Mouse (Mus musculus): ENCODE measurements around the gene C530008M17Rik. TPM values are rescaled to one million over a fixed set of nuclear protein-coding genes. Genes with fewer than 3 reads are reported as not detected.

C530008M17Rik gene
- total and polyA plus RNA-seq, 3 experiments: 0.04 to 0.44 TPM; not detected in 1

- H3K4me3 ChIP-seq (replicated peaks in 1 of 3; ENCODE audit: low read depth in 2 of 3, low read length in 2 of 3, poor library complexity in 1 of 3): no peak overlapping the region
- no peaks in the 10 kb centered on the region for H3K79me2 ChIP-seq (replicated peaks; ENCODE audit: control insufficient read depth, extremely low read depth, insufficient read depth, poor library complexity, severe bottlenecking)
- H3K9me3 ChIP-seq (replicated peaks; ENCODE audit: low read length): no peaks in the 10 kb centered on the region
- H3K4me1 ChIP-seq (ENCODE audit: control insufficient read depth in 1 of 2, insufficient read depth in 2 of 2): peaks cover 0 to 8% of the 10 kb centered on the region in 2 experiments; a peak in 2 of 4 replicates
- no peak overlapping the region for H3K9ac ChIP-seq (ENCODE audit: insufficient read depth, low read depth)
- no peaks in the 10 kb centered on the region for H3K36me3 ChIP-seq (replicated peaks in 1 of 2; ENCODE audit: control insufficient read depth in 1 of 2, insufficient read depth in 1 of 2, low read length in 1 of 2)
- in situ Hi-C loops (cut with MboI; ENCODE audit: low pct_ligation_motif_present, low pct_unique_long_range_greater_than_20kb, low sequenced_read_pairs) (no loop called here), dilution Hi-C loops (cut with MboI; ENCODE audit: extremely low pct_ligation_motif_present, extremely low pct_unique_long_range_greater_than_20kb, low sequenced_read_pairs) (no loop called here)
- no peak overlapping the region for H3K27ac ChIP-seq (ENCODE audit: insufficient read depth, low read depth)
- no peak for DNase-seq (ENCODE audit: extremely low read depth)
- TF ChIP-seq HCFC1 (IDR thresholded peaks at IDR 0.05; ENCODE audit: low read depth, low read length) (no peak), ZC3H11A (IDR thresholded peaks at IDR 0.05; ENCODE audit: low read depth, low read length) (no peak), TBP (conservative IDR thresholded peaks at IDR 0.05; ENCODE audit: low read depth, low read length) (no peak), E2F4 (IDR thresholded peaks at IDR 0.05; ENCODE audit: insufficient replicate concordance, low read depth, low read length) (no peak), RCOR1 (conservative IDR thresholded peaks at IDR 0.05; ENCODE audit: low read depth, low read length) (no peak), IRF4 (IDR thresholded peaks at IDR 0.05; ENCODE audit: low read depth, low read length) (no peak), MEF2A (IDR thresholded peaks at IDR 0.05; ENCODE audit: borderline replicate concordance, low read depth, low read length) (no peak), ZKSCAN1 (IDR thresholded peaks at IDR 0.05; ENCODE audit: borderline replicate concordance, low read depth, low read length) (no peak)
- no peaks in the 10 kb centered on the region for H3K27me3 ChIP-seq (replicated peaks)
- no peak overlapping the region for H3K4me2 ChIP-seq (ENCODE audit: insufficient read depth, low read depth, poor library complexity, severe bottlenecking)
Observed at GRCm38 (mm10) chr5:76857103-76858015, 201.0 kb downstream of the C530008M17Rik start.

GRCm38 (mm10) chr5:76858444-76858843 is 202.1 kb downstream of the C530008M17Rik start:
- Histone ChIP-seq H3K9me3 (replicated peaks; ENCODE audit: low read length) (no peaks in the 10 kb centered on the region), H3K4me2 (ENCODE audit: insufficient read depth, low read depth, poor library complexity, severe bottlenecking) (no peak overlapping the region), H3K9ac (ENCODE audit: insufficient read depth, low read depth) (no peak overlapping the region), H3K36me3 (replicated peaks in 1 of 2; ENCODE audit: control insufficient read depth in 1 of 2, insufficient read depth in 1 of 2, low read length in 1 of 2) (no peaks in the 10 kb centered on the region), H3K4me1 (ENCODE audit: control insufficient read depth in 1 of 2, insufficient read depth in 2 of 2) (peaks cover 0 to 7% of the 10 kb centered on the region in 2 experiments; a peak in 2 of 4 replicates), H3K4me3 (replicated peaks in 1 of 3; ENCODE audit: low read depth in 2 of 3, low read length in 2 of 3, poor library complexity in 1 of 3) (no peak overlapping the region), H3K79me2 (replicated peaks; ENCODE audit: control insufficient read depth, extremely low read depth, insufficient read depth, poor library complexity, severe bottlenecking) (no peaks in the 10 kb centered on the region), H3K27ac (ENCODE audit: insufficient read depth, low read depth) (no peak overlapping the region), H3K27me3 (replicated peaks) (no peaks in the 10 kb centered on the region)
- in situ Hi-C loops (cut with MboI; ENCODE audit: low pct_ligation_motif_present, low pct_unique_long_range_greater_than_20kb, low sequenced_read_pairs) (no loop called here), dilution Hi-C loops (cut with MboI; ENCODE audit: extremely low pct_ligation_motif_present, extremely low pct_unique_long_range_greater_than_20kb, low sequenced_read_pairs) (no loop called here)
- TF ChIP-seq MEF2A (IDR thresholded peaks at IDR 0.05; ENCODE audit: borderline replicate concordance, low read depth, low read length) (no peak), GABPA (IDR thresholded peaks at IDR 0.05; ENCODE audit: insufficient replicate concordance, low read depth, low read length) (no peak), MAX (IDR thresholded peaks at IDR 0.05; ENCODE audit: low read length) (no peak), UBTF (IDR thresholded peaks at IDR 0.05; ENCODE audit: low read depth, low read length) (no peak), MXI1 (IDR thresholded peaks at IDR 0.05; ENCODE audit: low read depth, low read length) (no peak), SMC3 (IDR thresholded peaks at IDR 0.05; ENCODE audit: low read depth, low read length) (no peak), TCF12 (IDR thresholded peaks at IDR 0.05; ENCODE audit: low read depth, low read length) (no peak), USF2 (conservative IDR thresholded peaks at IDR 0.05; ENCODE audit: low read depth, low read length) (no peak), RCOR1 (conservative IDR thresholded peaks at IDR 0.05; ENCODE audit: low read depth, low read length) (no peak), JUND (conservative IDR thresholded peaks at IDR 0.05; ENCODE audit: low read depth, low read length) (no peak), KAT2A (IDR thresholded peaks at IDR 0.05; ENCODE audit: insufficient replicate concordance, low read length) (no peak), USF1 (IDR thresholded peaks at IDR 0.05; ENCODE audit: low read depth, low read length) (no peak), CHD1 (IDR thresholded peaks at IDR 0.05; ENCODE audit: low read depth, low read length) (no peak), BHLHE40 (IDR thresholded peaks at IDR 0.05; ENCODE audit: low read depth, low read length) (no peak), ZMIZ1 (IDR thresholded peaks at IDR 0.05; ENCODE audit: low read depth, low read length) (no peak), MYC (IDR thresholded peaks at IDR 0.05; ENCODE audit: low read depth, low read length) (no peak)
- no peak for DNase-seq (ENCODE audit: extremely low read depth)

Data from CH12.LX (cell line).